Mouse (Mus musculus) thymus, postnatal 0 days (tissue): ENCODE data around the gene Ddx5. TPM values are rescaled to one million over a fixed set of nuclear protein-coding genes. Genes with fewer than 3 reads are reported as not detected.
"Not testable (repeated sequence)": the region's sequence is repeated elsewhere in the genome, so short reads cannot be mapped to it uniquely, and the experiment has no call there.

Source experiments
- DNase-seq: peaks from one replicate; pipeline ENCODE4 v3.0.0-alpha.2; 2015; ENCODE audit warnings: low spot score
- polyA plus RNA-seq: library from polyadenylated mRNA; unstranded; fragments of >200 nt; fragmentation: Nextera tagmentation; extraction: Ambion mirVana; gene quantifications from 2 replicates; pipeline ENCODE4 v1.2.1, GENCODE M21; 2015

Ddx5 gene
- 417 and 435 TPM in 2 replicates for polyA plus RNA-seq

DNA sequence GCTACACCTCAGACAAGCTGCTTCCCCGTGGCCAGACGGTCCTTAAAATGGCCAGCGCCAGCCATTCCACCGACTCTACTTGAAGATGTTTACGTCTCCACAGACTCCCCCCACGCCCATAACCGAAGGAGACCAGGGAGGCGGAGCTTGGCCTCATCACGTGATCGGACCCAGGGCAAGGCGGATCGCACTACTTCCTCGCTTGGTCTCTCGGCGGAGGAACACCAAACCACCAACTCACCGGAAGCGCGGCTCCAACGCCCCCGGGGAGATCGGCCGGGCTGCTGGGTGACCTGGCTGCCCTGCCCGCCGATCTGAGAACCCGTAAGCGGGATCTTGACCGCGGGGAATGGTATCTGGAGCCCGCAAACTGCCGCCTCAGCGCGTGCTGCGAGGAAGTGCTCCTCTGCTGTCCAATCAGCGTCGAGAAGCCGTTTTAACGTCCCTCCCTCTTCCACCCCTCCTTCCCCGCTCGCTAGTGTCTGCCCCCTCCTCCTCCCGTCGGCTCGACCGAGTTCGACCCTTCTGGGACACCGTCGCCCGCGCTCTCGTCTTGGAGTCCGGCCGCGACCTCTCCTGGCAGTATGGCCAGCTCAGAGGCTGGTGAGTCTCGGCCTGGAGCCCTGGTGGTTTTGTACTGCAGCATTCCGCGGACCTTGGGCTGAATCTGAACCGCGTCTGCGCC lies at the start of gene Ddx5, which contains the start of gene Cep95:
TSS of gene Ddx5 (minus strand) at position 411 of the 685 bp plus-strand sequence.
TSS of gene Cep95 (plus strand) at position 478 of the 685 bp plus-strand sequence.
- peak; percentile 99 for DNase-seq

DNA sequence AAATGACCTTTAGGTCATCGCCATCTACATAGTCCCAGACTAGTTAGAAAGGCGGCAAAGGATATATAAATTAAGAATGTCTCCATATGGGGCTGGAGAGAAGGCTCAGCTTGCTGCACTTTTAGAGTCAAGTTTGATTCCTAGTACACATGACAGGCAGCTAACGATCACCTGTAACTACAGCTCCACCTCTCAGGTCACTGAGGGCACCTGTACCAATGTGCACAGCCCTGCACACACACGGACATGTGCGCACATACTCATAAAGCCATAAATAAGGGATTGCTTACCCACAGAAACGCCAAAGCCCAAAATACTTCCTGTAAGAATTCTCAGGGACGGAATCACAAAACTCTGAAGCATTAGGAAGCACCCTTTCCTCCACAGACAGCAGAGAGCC lies 39.1 kb upstream of the Ddx5 start:
- DNase-seq = no peak

DNA sequence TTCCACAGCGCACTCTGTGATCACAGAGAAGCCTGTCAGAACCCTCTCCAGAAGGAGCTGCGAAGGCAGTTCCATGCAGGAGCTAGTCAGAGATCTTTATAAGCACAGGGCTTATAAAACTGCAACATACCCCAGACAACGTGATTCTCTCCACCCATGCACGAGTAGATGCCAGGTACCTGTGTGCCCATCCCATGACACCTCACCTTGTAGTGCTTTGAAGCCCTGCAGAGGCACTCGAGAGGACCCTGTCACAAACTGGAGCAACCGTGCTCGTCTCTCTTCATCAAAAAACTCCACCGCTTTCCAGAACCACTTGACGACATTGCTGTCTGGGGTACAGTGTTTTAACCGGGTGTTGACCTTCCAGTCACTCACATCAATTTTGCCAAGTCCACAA lies 35.4 kb upstream of the Ddx5 start:
- no peak for DNase-seq

DNA sequence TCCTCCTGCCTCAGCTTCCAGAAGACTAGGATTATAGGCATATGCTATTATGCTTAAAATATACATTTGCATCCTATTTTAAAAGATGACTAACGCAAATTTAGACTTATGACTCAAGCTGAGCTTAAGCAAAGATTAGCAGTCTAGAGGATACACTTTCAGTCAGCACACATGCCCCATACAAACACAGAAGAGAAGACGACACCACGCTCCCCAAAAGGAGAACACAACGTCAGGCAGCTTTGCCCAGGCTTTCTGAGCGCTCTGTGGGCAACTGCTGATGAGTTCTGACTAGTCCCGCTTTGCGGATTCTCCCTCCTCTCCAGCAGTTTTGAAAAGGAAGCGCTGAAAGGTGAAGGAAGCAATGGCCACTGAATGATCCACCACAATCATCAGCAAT lies 34.8 kb upstream of the Ddx5 start:
- DNase-seq = no peak

DNA sequence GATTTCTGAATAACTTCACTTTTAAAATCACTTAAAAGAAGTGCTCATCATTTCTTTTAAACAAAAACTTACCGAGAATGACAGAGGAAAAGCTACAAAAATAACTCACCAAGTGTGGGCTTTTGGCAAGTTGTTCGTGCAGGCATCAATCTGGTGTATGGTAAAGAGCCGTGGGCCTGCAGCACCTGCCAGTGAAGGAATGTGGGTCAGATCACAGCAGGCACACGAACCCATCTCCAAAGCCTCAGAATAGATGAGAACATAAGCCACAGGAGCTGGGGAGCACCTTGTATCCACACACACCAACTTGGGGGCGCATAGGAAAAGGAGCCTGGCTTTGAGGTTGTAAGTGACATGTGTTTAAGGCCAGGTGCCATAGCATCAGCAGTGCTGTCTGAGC lies 33.9 kb upstream of the Ddx5 start:
- no peak for DNase-seq

DNA sequence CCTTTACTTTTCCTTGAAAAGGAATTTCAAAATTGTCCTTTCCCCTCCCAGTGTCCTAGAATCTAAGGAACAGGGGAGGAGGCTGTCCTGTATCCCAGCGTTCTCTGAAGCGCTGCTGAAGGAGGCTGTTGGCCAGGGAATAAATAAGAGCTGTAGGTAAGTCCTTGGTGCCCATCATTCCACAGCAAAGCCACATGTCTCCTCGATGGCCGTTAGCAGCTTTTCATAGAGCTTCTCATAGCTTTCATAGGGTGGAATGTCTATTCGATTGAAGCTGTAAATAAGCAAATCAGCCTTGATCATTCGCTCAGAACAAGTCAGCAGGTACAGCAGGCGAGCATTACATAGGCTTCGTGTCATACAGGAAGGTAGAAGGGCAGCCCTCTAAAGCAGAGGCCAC lies 33.5 kb upstream of the Ddx5 start:
- no peak for DNase-seq

DNA sequence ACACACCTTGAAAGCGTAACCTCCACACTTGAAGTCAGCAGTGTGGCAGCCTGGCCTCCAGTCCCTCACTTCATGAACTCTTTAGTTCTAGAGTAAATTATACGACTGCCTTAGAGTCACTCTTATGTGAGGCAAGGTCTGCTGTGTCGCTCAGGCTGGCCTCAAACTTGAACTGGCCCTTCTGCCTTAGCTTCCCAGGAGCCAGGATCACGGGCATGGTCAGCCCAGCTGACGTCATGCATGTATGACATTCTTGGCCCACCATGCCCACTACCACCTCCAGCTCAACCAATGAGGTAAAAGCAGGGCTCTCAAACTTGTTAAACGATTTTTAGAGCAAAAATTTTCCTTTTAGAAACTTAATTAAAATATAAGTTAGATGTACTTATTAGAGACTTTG lies 32.4 kb upstream of the Ddx5 start:
- DNase-seq = no peak

DNA sequence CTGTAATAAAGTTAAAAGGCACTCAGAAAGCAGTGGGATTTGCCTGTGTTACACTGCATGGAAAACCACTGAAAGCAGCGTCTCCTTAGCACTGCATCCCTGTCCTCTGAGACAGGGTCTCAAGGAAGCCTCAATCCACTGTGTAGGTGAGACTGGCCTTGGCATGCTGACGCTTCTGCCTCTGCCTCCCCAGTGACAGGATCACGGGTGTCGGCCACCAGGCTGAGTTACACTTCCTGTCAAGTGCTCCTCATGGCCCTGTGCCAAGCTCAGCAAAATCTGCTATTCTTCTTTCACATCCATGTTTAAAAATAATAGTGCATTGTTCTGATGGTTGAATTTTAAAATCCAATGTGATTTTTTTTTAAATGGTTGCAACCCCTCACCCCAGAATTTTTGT lies 32.0 kb upstream of the Ddx5 start:
- no peak for DNase-seq

DNA sequence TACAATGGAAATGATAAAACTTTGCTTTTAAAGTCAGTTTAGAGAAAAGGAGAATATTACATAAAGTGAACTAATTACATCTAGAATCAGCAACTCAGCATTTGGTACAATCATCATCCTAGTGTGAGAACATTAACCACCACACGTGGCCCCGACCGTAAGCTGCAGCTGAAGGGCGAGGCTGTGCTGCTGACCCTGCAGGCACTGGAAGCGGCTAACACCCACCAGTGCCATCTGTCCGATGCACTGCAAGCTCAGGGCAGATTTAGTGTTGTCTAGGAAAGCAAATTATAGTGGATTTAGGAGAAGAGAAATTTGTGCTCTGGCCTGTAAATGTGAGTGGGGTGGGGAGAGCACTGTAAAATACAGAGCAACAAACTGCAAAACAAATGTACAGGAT lies 31.3 kb upstream of the Ddx5 start:
- no peak for DNase-seq

DNA sequence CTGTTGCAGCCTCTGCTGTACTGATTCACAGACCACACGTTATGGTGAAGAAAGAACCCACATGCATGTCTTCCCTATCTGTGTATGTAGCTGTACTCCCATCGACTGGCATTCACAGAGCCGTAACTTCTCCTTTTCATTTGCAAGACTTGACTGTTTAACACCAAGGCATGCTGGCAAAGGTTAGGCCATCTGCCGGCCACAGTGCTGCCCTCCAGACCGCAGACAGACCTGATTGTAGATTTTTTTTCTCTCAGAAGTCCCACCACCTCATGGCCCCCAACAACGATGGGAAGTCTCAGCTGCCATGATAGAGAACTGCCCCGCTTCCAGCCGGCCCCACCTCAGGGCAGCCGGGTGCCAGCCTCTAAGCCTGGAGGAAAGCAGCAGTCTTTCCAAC lies 30.6 kb upstream of the Ddx5 start:
- DNase-seq = no peak

DNA sequence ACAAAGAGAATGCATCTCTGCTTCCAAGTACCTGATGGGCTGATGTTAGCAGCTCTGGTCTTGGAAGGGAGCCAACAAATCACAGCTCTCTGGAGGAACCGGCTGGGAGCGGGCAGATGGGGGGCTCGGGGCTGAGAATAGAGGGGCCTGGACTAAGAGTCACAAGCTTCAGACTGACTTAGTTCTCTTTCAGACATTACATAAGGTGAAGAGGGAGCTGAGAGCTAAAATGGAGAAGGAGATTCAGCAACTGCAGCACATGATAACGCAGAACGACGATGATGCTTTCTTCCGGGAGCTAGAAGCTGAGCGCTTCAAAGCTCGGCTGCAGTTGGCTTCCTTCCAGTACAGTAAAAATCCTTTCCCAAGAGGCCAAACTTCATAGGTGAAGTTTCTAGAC lies 29.4 kb upstream of the Ddx5 start:
- DNase-seq = no peak

DNA sequence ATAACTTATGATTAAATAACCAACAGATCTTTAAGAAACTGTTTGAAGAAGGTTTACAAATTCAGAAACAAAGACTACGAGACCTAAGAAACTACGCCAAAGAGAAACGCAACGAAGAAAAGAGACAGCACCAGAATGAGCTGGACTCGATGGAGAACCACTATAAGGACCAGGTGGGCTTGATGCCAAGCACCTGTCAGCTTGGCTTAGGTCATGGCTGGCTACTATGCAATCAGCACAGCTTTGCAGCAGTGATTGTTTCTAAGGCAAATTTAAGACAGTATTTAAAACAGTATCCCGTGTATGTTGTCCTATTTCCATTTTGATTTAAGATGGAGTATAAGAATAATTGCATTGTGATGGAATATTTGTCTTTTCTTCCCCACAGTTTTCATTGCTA lies 28.8 kb upstream of the Ddx5 start:
- no peak for DNase-seq

DNA sequence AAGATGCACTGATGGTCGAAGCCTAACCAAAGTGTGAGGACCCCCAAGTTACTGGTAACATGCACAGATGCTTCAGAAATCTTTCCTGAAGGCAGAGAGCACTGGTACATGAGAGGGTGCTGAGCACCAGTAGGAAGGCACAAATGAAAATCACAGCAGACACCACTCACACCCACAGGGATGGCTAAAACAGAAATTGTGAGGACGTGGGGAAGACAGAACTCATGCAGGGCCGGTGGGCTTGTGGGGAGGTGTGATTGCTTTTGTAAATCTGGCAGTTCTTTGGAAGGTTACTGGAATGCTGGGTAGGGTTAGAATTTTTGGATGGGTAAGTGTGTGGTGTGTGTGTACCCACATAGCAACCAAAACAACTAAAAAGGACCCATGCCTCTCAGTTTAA lies 28.2 kb upstream of the Ddx5 start:
- DNase-seq = no peak

DNA sequence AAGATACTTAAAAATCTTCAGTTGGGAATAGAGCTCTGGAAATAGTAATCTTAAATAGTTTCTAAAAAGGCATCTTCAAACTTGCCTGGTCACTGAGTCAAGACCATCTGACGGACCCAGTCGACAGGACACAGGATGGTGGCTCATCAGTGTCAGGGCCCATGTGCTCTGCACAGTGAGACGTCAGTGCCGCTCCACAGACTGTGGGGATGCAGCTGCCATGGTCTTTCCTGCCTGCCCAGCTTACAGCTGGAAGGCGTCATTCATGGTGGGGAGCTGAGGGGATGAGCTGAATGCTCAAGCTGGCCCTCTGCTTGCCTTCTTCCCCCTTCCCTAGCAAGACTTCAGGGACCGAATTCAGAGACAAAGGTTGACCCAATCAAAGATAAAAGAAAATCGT lies 27.3 kb upstream of the Ddx5 start:
- no peak for DNase-seq

DNA sequence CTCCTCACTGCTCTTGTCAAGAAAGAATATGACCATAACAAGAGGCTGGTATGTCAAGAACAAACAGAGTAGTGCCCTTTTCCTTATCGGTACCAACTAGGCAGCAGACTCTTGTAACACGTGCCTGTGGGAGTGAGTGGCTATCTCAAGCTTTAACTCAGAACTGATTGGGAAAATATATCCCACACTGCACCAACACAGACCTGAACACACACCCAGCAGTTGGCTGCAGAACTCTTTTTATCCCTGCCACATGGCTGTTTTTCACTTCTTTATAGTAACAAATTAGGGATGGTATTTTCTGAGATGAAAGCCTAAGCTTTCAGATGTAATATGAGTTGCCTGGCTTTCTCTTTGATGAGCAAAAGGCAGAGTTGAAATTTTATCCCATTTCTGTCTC lies 26.8 kb upstream of the Ddx5 start:
- DNase-seq = no peak

DNA sequence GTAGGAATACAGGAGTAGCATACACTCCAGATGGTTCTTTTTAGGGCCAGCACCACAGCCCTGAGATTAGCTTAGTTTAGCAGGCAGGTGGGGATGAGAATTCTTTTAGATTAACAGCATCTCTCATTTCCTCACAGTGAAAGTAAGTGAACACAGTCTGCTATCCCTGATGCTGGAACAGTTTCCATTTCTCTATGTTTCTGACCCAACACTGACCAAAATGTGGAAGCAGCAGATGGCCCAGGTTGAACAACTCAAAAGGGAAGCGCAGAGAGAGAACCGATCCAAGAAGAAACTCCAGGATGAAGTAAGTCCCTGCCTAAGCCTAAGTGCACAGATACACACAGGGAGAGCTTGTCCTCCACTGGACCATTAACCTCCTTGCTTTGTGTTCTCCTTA lies 26.3 kb upstream of the Ddx5 start:
- no peak for DNase-seq

DNA sequence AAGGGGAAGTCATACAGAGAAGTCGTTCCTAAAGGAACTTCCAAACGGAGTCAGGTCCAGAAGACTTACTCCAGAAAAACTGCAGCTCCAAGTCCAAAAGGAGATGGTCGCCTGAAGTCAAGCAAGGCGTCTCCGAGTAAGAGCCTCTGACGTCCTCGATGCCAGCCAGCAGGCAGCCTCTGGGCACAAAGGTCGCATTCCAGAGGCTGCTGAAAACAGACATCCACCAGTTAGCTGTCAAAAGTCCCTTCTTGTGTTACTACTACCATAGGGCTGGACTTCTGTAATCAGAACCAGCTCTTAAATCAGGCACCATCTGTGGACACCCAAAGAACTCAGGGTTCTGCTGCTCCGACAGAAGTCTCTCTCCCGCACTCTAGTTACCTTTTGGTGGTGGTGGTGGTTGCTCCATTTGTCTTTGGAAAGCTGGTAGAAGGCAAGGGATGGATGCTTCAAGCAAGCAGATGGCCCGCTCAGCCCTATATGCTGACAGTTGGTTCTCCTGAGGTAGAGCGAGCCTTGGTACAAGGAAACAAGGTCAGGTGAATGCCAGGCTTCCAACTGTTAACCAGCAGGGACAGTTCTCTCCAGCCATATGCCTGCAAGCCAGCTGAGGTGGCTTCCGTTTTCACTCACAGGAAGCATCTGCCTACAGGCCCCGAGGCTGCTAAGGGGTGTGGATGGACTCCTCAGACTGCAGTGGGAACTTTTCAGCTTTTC lies 25.8 kb upstream of the Ddx5 start:
- DNase-seq = no peak

DNA sequence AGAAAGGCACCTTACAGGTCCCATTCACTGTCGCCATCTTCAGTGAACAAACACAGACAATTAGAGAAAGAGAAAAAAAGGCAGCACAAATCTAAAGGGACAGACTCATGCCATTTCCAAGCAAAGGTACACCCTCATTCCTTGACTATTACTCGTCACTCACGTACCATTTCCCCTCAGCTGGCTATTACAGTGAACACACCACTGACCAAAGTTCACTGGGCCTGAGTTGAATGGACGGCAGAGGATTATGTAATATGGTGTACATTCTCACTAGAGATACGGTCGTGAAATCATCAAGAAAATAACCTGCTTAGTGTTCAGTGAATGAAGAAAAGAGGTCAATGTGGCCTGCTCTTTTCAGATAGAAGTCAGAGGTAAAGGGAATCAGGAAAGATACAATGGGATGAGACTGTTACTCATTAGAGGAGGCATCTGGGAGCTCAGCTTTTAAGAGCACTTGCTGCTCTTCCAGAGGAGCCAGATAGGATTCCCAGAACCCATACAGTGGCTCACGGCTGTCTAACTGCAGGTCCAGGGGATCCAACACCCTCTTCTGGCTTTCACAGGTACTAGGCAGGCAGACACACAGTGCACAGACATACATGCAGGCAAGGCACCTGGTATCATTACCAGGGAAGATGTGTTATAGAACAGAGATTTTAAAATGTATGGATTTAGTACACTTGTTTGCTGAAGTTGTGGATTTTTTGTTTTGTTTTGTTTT lies 23.6 kb upstream of the Ddx5 start:
- no peak for DNase-seq

DNA sequence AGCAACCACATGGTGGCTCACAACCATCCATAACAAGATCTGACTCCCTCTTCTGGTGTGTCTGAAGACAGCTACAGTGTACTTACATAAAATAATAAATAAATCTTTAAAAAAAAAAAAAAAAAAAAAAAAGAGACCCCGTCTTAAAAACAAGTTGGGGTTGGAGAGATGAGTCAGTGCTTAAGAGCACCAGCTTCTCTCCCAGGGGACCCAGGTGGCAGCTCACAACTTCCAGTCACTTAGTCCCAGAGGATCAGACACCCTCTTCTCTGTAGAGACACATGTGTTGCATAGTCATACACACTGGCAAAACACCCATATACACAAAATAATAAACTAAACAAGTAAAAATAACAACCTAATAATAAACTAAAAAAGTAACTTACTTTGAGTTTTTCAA lies 18.5 kb upstream of the Ddx5 start:
- DNase-seq = not testable (repeated sequence)

DNA sequence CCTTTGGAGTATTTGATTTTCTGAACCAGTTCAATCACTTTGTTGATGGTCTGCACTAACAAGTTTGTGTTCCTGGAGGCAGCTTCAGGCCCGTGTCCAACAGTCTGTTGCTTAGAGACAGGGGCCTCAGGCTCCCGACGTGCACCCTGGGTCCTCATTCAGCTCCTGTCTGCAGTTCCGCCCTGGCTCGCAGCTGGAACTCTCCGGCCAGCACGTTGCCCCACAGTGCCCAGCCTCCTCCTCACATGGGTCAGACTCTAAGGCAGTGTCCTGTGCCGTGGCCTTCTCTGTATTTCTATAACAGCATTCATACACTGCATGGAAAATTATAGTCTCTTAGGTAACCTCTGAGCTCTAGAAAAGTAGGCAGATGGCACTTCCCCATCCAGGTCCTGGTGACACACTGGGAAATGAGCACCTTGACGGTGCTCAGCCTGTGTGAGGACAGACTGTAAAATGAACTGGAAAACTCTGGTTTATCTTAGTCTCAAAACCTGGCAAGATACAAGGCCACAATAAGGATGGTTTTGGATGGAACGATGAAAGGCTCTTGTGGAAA lies 13.2 kb upstream of the Ddx5 start:
- DNase-seq = no peak

DNA sequence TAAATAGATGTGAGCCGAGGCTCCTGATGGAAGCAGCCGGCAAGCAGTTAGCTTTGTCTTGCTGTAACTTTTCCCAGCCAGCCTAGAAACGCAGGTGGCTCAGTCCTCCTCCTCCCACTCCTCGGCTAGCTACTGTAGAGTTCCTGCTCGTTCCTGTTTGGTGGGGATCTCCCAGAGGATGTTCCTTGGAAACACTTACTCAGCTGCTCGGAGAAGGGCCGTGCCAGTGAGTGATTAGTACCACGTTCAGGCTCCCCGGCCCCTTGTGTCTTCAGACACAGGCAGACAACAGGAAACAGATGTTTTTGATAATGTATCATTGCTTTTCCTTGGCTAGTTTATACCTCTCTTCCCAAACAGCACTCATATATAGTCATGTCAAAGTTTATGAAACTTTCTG lies 6.7 kb upstream of the Ddx5 start:
- no peak for DNase-seq

DNA sequence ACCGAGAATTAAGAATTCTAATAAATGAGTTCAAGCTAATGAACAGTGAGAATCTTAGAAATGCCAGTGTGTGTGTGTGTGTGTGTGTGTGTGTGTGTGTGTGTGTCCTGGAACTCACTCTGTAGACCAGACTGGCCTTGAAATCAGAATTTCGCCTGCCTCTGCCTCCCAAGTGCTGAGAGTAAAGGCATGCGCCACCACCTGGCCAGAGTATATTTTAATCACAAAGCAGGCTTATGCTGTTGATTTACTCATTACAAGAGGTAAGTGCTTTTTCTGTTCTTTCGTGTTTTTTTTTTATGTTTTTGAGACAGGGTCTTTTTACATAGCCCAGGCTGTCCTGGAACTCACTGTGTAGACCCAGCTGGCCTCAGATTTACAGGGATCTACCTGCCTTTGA lies 4.9 kb upstream of the Ddx5 start:
- peak; percentile 27 for DNase-seq
